Mouse (Mus musculus) embryonic facial prominence, embryonic 13.5 days (tissue): ENCODE results near the gene Stat6. TPM values are rescaled to one million over a fixed set of nuclear protein-coding genes. Genes with fewer than 3 reads are reported as not detected.

Experiments used
- ATAC-seq: fragments of 200-750 bp; cut with Nextera tagmentation; 2 replicates; pipeline ENCODE4 v1.8.0; 2017; ENCODE audit warnings: low read depth; ENCODE audit not compliant: insufficient number of reproducible peaks, insufficient read depth, low FRiP score, low TSS enrichment
- H3K27ac ChIP-seq: fragments of 300-500 bp; sonication (generic); 2 replicates; pipeline ENCODE4 v1.5.1; 2015; ENCODE audit warnings: moderate library complexity, mild to moderate bottlenecking, inconsistent platforms
- H3K27me3 ChIP-seq: fragments of 300-500 bp; sonication (generic); 2 replicates; pipeline ENCODE4 v1.6.1; 2015; ENCODE audit warnings: mild to moderate bottlenecking, inconsistent platforms
- H3K36me3 ChIP-seq: fragments of 300-500 bp; sonication (generic); 2 replicates; pipeline ENCODE4 v1.6.1; 2015; ENCODE audit warnings: mild to moderate bottlenecking, inconsistent platforms
- H3K4me1 ChIP-seq: fragments of 300-500 bp; sonication (generic); 2 replicates; pipeline ENCODE4 v1.6.1; 2015; ENCODE audit warnings: inconsistent platforms
- H3K4me2 ChIP-seq: fragments of 300-500 bp; sonication (generic); 2 replicates; pipeline ENCODE4 v1.6.1; 2015; ENCODE audit warnings: moderate library complexity, mild to moderate bottlenecking, inconsistent platforms
- H3K4me3 ChIP-seq: fragments of 300-500 bp; sonication (generic); 2 replicates; pipeline ENCODE4 v1.5.1; 2015; ENCODE audit warnings: mild to moderate bottlenecking, inconsistent platforms
- H3K9ac ChIP-seq: fragments of 300-500 bp; sonication (generic); 2 replicates; pipeline ENCODE4 v1.6.1; 2015; ENCODE audit warnings: mild to moderate bottlenecking, inconsistent platforms
- H3K9me3 ChIP-seq: fragments of 300-500 bp; sonication (generic); 2 replicates; pipeline ENCODE4 v1.6.1; 2016; ENCODE audit warnings: inconsistent platforms
- WGBS: fragments of 180-500 bp; shearing (Covaris S2); methylation state at CpG from one replicate; pipeline ENCODE4 v1.1.7; 2015; ENCODE audit warnings: mixed read lengths; 5-methylcytosine and 5-hydroxymethylcytosine counted together
- polyA plus RNA-seq: library from polyadenylated mRNA; unstranded; fragments of >200 nt; fragmentation: Nextera tagmentation; extraction: Ambion mirVana; gene quantifications from 2 replicates; pipeline ENCODE4 v1.2.1, GENCODE M21; 2015

Stat6 gene
- 21.1 and 22.0 TPM in 2 replicates for polyA plus RNA-seq

- Histone ChIP-seq H3K27ac (peak within 1 kb of the TSS; percentile 89), H3K27me3 (no peaks in the 10 kb centered on the region), H3K4me1 (peaks cover 33% of the 10 kb centered on the region), H3K36me3 (no peaks in the 10 kb centered on the region), H3K4me3 (peak within 1 kb of the TSS; percentile 55), H3K4me2 (peak within 1 kb of the TSS; percentile 85), H3K9ac (peak within 1 kb of the TSS; percentile 76), H3K9me3 (no peaks in the 10 kb centered on the region)
- WGBS = 4% methylated on average over 37 of the region's 37 CpGs
- peak; percentile 48 for ATAC-seq
Measured at GRCm38 (mm10) chr10:127642772-127643552, at the start of gene Stat6. Gene Stat6 (plus strand): TSS chr10:127642986.

DNA sequence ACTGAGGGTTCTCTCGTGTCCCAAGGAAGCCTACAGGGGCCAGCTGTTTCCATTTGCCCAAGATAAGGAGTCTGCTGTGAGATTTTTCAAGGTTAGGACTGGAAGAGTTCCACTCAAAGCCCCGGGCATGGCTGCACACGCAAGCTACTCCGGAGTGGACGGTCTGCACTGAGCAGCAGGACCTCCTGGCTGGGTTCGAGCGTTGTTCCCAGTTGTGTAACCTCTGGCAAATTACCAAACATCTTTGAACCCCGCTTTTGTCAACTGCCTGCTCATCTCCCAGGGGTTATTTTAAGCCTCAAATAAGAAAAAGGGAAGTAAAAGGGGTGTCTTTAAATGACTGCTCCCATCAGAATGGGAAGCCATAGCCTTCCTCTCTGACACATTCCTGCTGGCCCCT lies 48.4 kb upstream of the Stat6 start:
- H3K9me3 ChIP-seq = no peaks in the 10 kb centered on the region
- ATAC-seq = no peak
- peaks cover 80% of the 10 kb centered on the region for H3K36me3 ChIP-seq
- H3K27me3 ChIP-seq = no peaks in the 10 kb centered on the region
- no peak overlapping the region for H3K9ac ChIP-seq
- peaks cover 44% of the 10 kb centered on the region for H3K4me1 ChIP-seq
- H3K4me2 ChIP-seq = no peak overlapping the region
- H3K27ac ChIP-seq = 0 out of 2 replicates have a peak overlapping the region, but pooled peaks have one; percentile 33
- 91% methylated on average over 8 of the region's 8 CpGs for WGBS
- no peak overlapping the region for H3K4me3 ChIP-seq

DNA sequence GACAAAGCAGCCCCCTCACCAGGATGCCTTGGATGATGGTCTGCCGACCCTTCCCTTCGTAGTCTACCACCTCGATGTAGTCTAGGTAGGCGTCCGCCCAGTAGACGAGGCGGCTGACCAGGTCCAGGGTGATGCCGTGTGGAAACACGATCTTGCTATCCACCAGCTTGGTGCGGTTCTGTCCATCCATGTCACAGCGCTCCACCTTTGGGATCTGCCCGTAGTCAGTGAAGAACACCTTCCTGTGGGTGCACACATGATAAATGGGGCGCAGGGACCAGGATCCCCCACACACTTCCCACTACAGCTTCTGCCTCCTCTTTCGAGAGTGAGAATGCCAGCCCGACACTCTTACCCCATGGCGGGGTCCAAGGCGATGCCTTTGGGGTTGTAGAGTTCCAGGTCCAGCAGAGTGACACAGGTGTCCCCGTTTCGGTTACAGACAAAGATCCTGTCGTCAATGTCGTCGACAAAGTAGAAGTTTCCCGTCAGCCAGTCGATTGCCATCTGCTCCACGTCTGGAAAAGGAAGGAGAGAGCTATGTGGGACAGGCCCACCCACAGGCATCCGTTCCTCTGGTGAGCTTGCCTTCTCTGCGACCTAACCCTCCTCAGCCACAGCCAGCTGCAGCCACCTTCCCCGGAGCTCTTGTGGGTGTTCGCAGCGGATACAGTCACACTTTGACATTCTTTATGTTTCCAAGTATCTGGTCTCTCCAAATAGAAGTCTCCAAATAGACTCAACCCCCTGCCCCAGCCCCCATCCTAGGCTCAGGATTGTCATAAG lies 47.7 kb upstream of the Stat6 start:
- WGBS = 86% methylated on average over 30 of the region's 30 CpGs
- Histone ChIP-seq H3K27me3 (no peaks in the 10 kb centered on the region), H3K27ac (0 out of 2 replicates have a peak overlapping the region, but pooled peaks have one; percentile 33), H3K9ac (no peak overlapping the region), H3K9me3 (no peaks in the 10 kb centered on the region), H3K4me1 (peaks cover 52% of the 10 kb centered on the region), H3K4me3 (no peak overlapping the region), H3K4me2 (no peak overlapping the region), H3K36me3 (peaks cover 78% of the 10 kb centered on the region)
- no peak for ATAC-seq

DNA sequence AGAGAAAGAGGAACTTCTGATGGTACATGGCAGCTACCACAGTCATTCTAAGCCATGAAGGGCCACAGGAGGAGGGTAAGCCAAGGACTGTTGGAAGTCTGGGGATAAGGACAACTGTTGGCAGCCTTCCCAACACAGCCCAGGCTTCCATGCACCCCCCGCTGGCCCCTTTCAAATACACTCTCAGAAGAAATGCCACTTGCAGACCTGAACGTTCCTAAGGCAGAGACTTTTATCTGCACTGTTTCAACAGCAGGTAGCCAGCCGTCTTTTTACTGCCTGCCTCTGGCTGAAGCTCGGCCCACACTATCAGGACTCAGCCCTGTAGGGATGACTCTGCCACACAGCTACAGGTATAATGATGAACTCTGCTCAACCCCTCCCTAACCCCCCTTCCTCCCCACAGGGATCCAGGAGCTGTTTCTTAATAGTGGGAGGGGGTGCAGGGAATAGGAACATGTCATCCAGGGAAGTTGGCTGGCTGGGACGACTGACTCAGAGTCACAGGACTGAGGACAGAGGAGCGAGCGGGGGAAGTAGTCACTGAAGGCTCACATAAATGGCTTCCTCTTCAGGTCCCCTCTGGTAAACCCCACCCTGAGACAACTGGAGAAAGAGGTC lies 46.4 kb upstream of the Stat6 start:
- Histone ChIP-seq H3K9ac (0 out of 2 replicates have a peak overlapping the region, but pooled peaks have one; percentile 16), H3K9me3 (no peaks in the 10 kb centered on the region), H3K36me3 (peaks cover 78% of the 10 kb centered on the region)

GRCm38 (mm10) chr10:127597311-127597901 lies 45.4 kb upstream of the Stat6 start:
- Histone ChIP-seq H3K36me3 (peaks cover 78% of the 10 kb centered on the region), H3K4me3 (no peak overlapping the region), H3K27me3 (no peaks in the 10 kb centered on the region), H3K4me2 (peak overlapping the region; percentile 14; the same call in 1 of the 2 replicates), H3K9me3 (no peaks in the 10 kb centered on the region), H3K27ac (peak overlapping the region; percentile 80), H3K4me1 (peaks cover 62% of the 10 kb centered on the region), H3K9ac (peak overlapping the region; percentile 33; the same call in 1 of the 2 replicates)
- ATAC-seq = peak; percentile 66; the same call in 1 of the 2 replicates
- WGBS = 59% methylated on average over 5 of the region's 5 CpGs

More for the DNA sequence above, 46.4 kb upstream of the Stat6 start:
- H3K27ac ChIP-seq = peak overlapping the region; percentile 80
- H3K27me3 ChIP-seq = no peaks in the 10 kb centered on the region
- 56% methylated on average over 7 of the region's 7 CpGs for WGBS
- H3K4me2 ChIP-seq = peak overlapping the region; percentile 16; the same call in 1 of the 2 replicates
- ATAC-seq = no peak
- H3K4me1 ChIP-seq = peaks cover 62% of the 10 kb centered on the region
- H3K4me3 ChIP-seq = no peak overlapping the region

GRCm38 (mm10) chr10:127598607-127599006 lies 44.2 kb upstream of the Stat6 start:
- H3K4me3 ChIP-seq = no peak overlapping the region
- ATAC-seq = no peak
- no peaks in the 10 kb centered on the region for H3K9me3 ChIP-seq
- H3K4me1 ChIP-seq = peaks cover 71% of the 10 kb centered on the region
- H3K9ac ChIP-seq = no peak overlapping the region
- WGBS = 56% methylated on average over 8 of the region's 8 CpGs
- peak overlapping the region; percentile 80; the same call in 1 of the 2 replicates for H3K27ac ChIP-seq
- no peaks in the 10 kb centered on the region for H3K27me3 ChIP-seq
- H3K4me2 ChIP-seq = no peak overlapping the region
- peaks cover 78% of the 10 kb centered on the region for H3K36me3 ChIP-seq

GRCm38 (mm10) chr10:127599252-127599651 lies 43.5 kb upstream of the Stat6 start:
- peak overlapping the region; percentile 16; the same call in 1 of the 2 replicates for H3K4me2 ChIP-seq
- ATAC-seq = no peak
- no peaks in the 10 kb centered on the region for H3K27me3 ChIP-seq
- peaks cover 78% of the 10 kb centered on the region for H3K4me1 ChIP-seq
- 70% methylated on average over 11 of the region's 11 CpGs for WGBS
- H3K9ac ChIP-seq = peak overlapping the region; percentile 27; the same call in 1 of the 2 replicates
- H3K36me3 ChIP-seq = peaks cover 78% of the 10 kb centered on the region
- H3K4me3 ChIP-seq = no peak overlapping the region
- H3K27ac ChIP-seq = peak overlapping the region; percentile 86
- no peaks in the 10 kb centered on the region for H3K9me3 ChIP-seq

- H3K4me1 ChIP-seq = peaks cover 84% of the 10 kb centered on the region
- ATAC-seq = no peak
Measured at GRCm38 (mm10) chr10:127599779-127600541, 42.8 kb upstream of the Stat6 start.

GRCm38 (mm10) chr10:127602194-127602593 lies 40.6 kb upstream of the Stat6 start:
- H3K36me3 ChIP-seq = peaks cover 88% of the 10 kb centered on the region
- peaks cover 70% of the 10 kb centered on the region for H3K4me1 ChIP-seq
- H3K4me2 ChIP-seq = no peak overlapping the region
- H3K27ac ChIP-seq = no peak overlapping the region
- H3K27me3 ChIP-seq = no peaks in the 10 kb centered on the region
- no peaks in the 10 kb centered on the region for H3K9me3 ChIP-seq
- ATAC-seq = no peak
- no peak overlapping the region for H3K9ac ChIP-seq
- WGBS = 95% methylated on average over 6 of the region's 6 CpGs
- no peak overlapping the region for H3K4me3 ChIP-seq

More at GRCm38 (mm10) chr10:127599779-127600541, 42.8 kb upstream of the Stat6 start:
- peaks cover 78% of the 10 kb centered on the region for H3K36me3 ChIP-seq
- no peak overlapping the region for H3K4me3 ChIP-seq
- H3K4me2 ChIP-seq = peak overlapping the region; percentile 20
- no peaks in the 10 kb centered on the region for H3K27me3 ChIP-seq
- WGBS = 37% methylated on average over 17 of the region's 17 CpGs
- H3K27ac ChIP-seq = peak overlapping the region; percentile 86
- no peaks in the 10 kb centered on the region for H3K9me3 ChIP-seq
- peak overlapping the region; percentile 52; the same call in 1 of the 2 replicates for H3K9ac ChIP-seq
